Mouse (Mus musculus): Measurements from ENCODE around the gene Uap1l1.

DNA sequence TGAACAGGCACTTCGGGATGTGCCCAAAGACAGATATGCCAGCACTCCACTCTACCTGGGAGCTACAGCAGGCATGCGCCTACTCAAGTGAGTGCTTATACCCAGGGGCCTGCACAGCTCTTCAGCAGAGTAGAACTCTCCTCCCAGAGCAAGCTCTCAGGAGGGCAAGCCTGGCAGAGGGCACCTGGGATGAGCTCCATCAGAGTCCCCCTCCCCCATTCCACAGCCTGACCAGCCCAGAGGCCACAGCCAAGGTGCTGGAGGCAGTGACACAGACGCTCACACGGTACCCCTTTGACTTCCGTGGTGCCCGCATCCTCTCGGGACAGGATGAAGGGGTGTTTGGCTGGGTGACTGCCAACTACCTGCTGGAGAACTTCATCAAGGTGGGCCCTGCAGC is 32.6 kb upstream of the Uap1l1 start:
- TF ChIP-seq CTCF (IDR thresholded peaks at IDR 0.05; ENCODE audit: low read depth, low read length) (no peak), POLR2A (IDR thresholded peaks at IDR 0.05; ENCODE audit: borderline replicate concordance, low read depth, low read length) (no peak)
